Mouse (Mus musculus) MEL (cell line): Measurements from ENCODE around the gene Bmt2. TPM values are rescaled to one million over a fixed set of nuclear protein-coding genes. Genes with fewer than 3 reads are reported as not detected.

Experiments used
- DNase-seq: peaks from one replicate; pipeline ENCODE4 v3.0.0; 2011; ENCODE audit warnings: low read depth, low spot score
- H3K27ac ChIP-seq: 2 replicates; pipeline ENCODE4 v1.5.1; 2012; ENCODE audit warnings: low read depth, mild to moderate bottlenecking, control low read depth, low read length, moderate library complexity; ENCODE audit not compliant: control insufficient read depth
- H3K27me3 ChIP-seq, 2 experiments: fragments of 150-350 bp in 1 of 2; sonication (generic) in 1 of 2; 2 replicates each; pipeline ENCODE4 v1.6.1; 2012; ENCODE audit warnings: low read length in 2 of 2, mild to moderate bottlenecking in 2 of 2, improper control_type of control experiment in 1 of 2, moderate library complexity in 1 of 2; ENCODE audit not compliant: insufficient read depth in 2 of 2, control insufficient read depth in 1 of 2
- H3K36me3 ChIP-seq, 2 experiments: 2 replicates each; pipeline ENCODE4 v1.6.1; 2012 to 2014; ENCODE audit warnings: low read length in 2 of 2, improper control_type of control experiment in 1 of 2, inconsistent platforms in 1 of 2, mild to moderate bottlenecking in 1 of 2; ENCODE audit not compliant: insufficient read depth in 2 of 2, control insufficient read depth in 1 of 2
- H3K4me1 ChIP-seq, 2 experiments: fragments of 150-350 bp in 1 of 2; sonication (generic) in 1 of 2; 2 replicates each; pipeline ENCODE4 v1.6.1; 2012; ENCODE audit warnings: low read length in 2 of 2, improper control_type of control experiment in 1 of 2, mild to moderate bottlenecking in 1 of 2; ENCODE audit not compliant: insufficient read depth in 2 of 2, control insufficient read depth in 1 of 2
- H3K4me3 ChIP-seq, 2 experiments: fragments of 150-350 bp in 1 of 2; sonication (generic) in 1 of 2; 2 replicates each; pipeline ENCODE4 v1.5.1; 2012; ENCODE audit warnings: low read depth in 2 of 2, low read length in 2 of 2, mild to moderate bottlenecking in 2 of 2, moderate library complexity in 2 of 2, control low read depth in 1 of 2, improper control_type of control experiment in 1 of 2; ENCODE audit not compliant: control insufficient read depth in 1 of 2, insufficient read depth in 1 of 2
- H3K79me2 ChIP-seq: 2 replicates; pipeline ENCODE4 v1.6.1; 2012; ENCODE audit warnings: mild to moderate bottlenecking, low read length, moderate library complexity; ENCODE audit not compliant: control insufficient read depth, poor library complexity, insufficient read depth
- H3K9ac ChIP-seq: 2 replicates; pipeline ENCODE4 v1.6.1; 2012; ENCODE audit warnings: low read depth, mild to moderate bottlenecking, control low read depth, low read length, moderate library complexity; ENCODE audit not compliant: control insufficient read depth, poor library complexity, severe bottlenecking
- H3K9me3 ChIP-seq: fragments of 150-350 bp; sonication (generic); replicated peaks from 2 replicates; pipeline ENCODE4 v1.6.1; 2012; ENCODE audit warnings: mild to moderate bottlenecking, low read length, improper control_type of control experiment, moderate library complexity; ENCODE audit not compliant: insufficient read depth
- CHD1 ChIP-seq: IDR thresholded peaks from 2 replicates; pipeline ENCODE4 v1.6.1; 2012; ENCODE audit warnings: low read depth, mild to moderate bottlenecking, inconsistent platforms, low read length, improper control_type of control experiment
- CHD2 ChIP-seq: IDR thresholded peaks from 2 replicates; pipeline ENCODE4 v1.6.1; 2011; ENCODE audit warnings: low read length, improper control_type of control experiment
- CTCF ChIP-seq, 3 experiments: IDR thresholded peaks in 2 of 3; conservative IDR thresholded peaks in 1 of 3; 2 replicates each; pipeline ENCODE4 v1.5.1; 2011 to 2012; ENCODE audit warnings: low read length in 3 of 3, low read depth in 2 of 3, mild to moderate bottlenecking in 2 of 3, improper control_type of control experiment in 1 of 3, inconsistent platforms in 1 of 3, mixed read lengths in 1 of 3, moderate library complexity in 1 of 3; ENCODE audit not compliant: control insufficient read depth in 1 of 3, insufficient read depth in 1 of 3, poor library complexity in 1 of 3, severe bottlenecking in 1 of 3
- E2F4 ChIP-seq: IDR thresholded peaks from 2 replicates; pipeline ENCODE4 v1.6.1; 2011; ENCODE audit warnings: low read depth, low read length, improper control_type of control experiment, borderline replicate concordance
- ELF1 ChIP-seq: IDR thresholded peaks from 2 replicates; pipeline ENCODE4 v1.6.1; 2014; ENCODE audit warnings: low read depth, mild to moderate bottlenecking, inconsistent platforms, low read length, improper control_type of control experiment, moderate library complexity
- EP300 ChIP-seq, 2 experiments: IDR thresholded peaks; 2 replicates each; pipeline ENCODE4 v1.6.1; 2011; ENCODE audit warnings: improper control_type of control experiment in 2 of 2, low read length in 2 of 2, low read depth in 1 of 2, mild to moderate bottlenecking in 1 of 2
- GATA1 ChIP-seq: IDR thresholded peaks from 2 replicates; pipeline ENCODE4 v1.6.1; 2011; ENCODE audit warnings: low read depth, low read length, improper control_type of control experiment
- HCFC1 ChIP-seq: IDR thresholded peaks from 2 replicates; pipeline ENCODE4 v1.6.1; 2012; ENCODE audit warnings: low read depth, mild to moderate bottlenecking, inconsistent platforms, low read length, improper control_type of control experiment, moderate library complexity
- MAX ChIP-seq: IDR thresholded peaks from 2 replicates; pipeline ENCODE4 v1.6.1; 2011; ENCODE audit warnings: low read length, improper control_type of control experiment
- MYB ChIP-seq: IDR thresholded peaks from 2 replicates; pipeline ENCODE4 v1.6.1; 2011; ENCODE audit warnings: mild to moderate bottlenecking, low read depth, low read length, improper control_type of control experiment
- NELFE ChIP-seq: IDR thresholded peaks from 2 replicates; pipeline ENCODE4 v1.6.1; 2011; ENCODE audit warnings: low read depth, low read length, improper control_type of control experiment
- POLR2AphosphoS2 ChIP-seq: IDR thresholded peaks from 2 replicates; pipeline ENCODE4 v1.6.1; 2011; ENCODE audit warnings: low read length, improper control_type of control experiment
- POLR2AphosphoS5 ChIP-seq: IDR thresholded peaks from 2 replicates; pipeline ENCODE4 v1.6.1; 2012; ENCODE audit warnings: low read depth, borderline replicate concordance, mild to moderate bottlenecking, inconsistent platforms, low read length, moderate library complexity, mixed read lengths
- RAD21 ChIP-seq: IDR thresholded peaks from 2 replicates; pipeline ENCODE4 v1.6.1; 2011; ENCODE audit warnings: mild to moderate bottlenecking, low read depth, low read length, improper control_type of control experiment
- RCOR1 ChIP-seq: IDR thresholded peaks from 2 replicates; pipeline ENCODE4 v1.6.1; 2012; ENCODE audit warnings: low read depth, mild to moderate bottlenecking, inconsistent platforms, low read length, improper control_type of control experiment
- SIN3A ChIP-seq: IDR thresholded peaks from 2 replicates; pipeline ENCODE4 v1.6.1; 2012; ENCODE audit warnings: low read length, improper control_type of control experiment, inconsistent platforms
- TAL1 ChIP-seq: IDR thresholded peaks from 2 replicates; pipeline ENCODE4 v1.6.1; 2012; ENCODE audit warnings: mild to moderate bottlenecking, inconsistent platforms, low read length, moderate library complexity, mixed read lengths
- USF1 ChIP-seq: IDR thresholded peaks from 2 replicates; pipeline ENCODE4 v1.6.1; 2014; ENCODE audit warnings: low read depth, mild to moderate bottlenecking, inconsistent platforms, low read length, improper control_type of control experiment, moderate library complexity
- USF2 ChIP-seq, 2 experiments: IDR thresholded peaks; 2 replicates each; pipeline ENCODE4 v1.6.1; 2011 to 2012; ENCODE audit warnings: improper control_type of control experiment in 2 of 2, low read length in 2 of 2, borderline replicate concordance in 1 of 2, inconsistent platforms in 1 of 2, low read depth in 1 of 2, mild to moderate bottlenecking in 1 of 2; ENCODE audit not compliant: insufficient read depth in 1 of 2
- ZKSCAN1 ChIP-seq: IDR thresholded peaks from 2 replicates; pipeline ENCODE4 v1.6.1; 2012; ENCODE audit warnings: low read depth, mild to moderate bottlenecking, inconsistent platforms, low read length, improper control_type of control experiment, moderate library complexity
- ZMIZ1 ChIP-seq: IDR thresholded peaks from 2 replicates; pipeline ENCODE4 v1.6.1; 2012; ENCODE audit warnings: low read depth, mild to moderate bottlenecking, inconsistent platforms, low read length, improper control_type of control experiment, moderate library complexity
- ZNF384 ChIP-seq: IDR thresholded peaks from 2 replicates; pipeline ENCODE4 v1.6.1; 2012; ENCODE audit warnings: low read depth, mild to moderate bottlenecking, inconsistent platforms, low read length, improper control_type of control experiment
- polyA plus RNA-seq, 2 experiments: library from polyadenylated mRNA; stranded (reverse) in 1 of 2; unstranded in 1 of 2; fragments of >175 nt in 1 of 2; fragments of >200 nt in 1 of 2; gene quantifications; 2 replicates each; pipeline versions ENCODE4 v1.2.1 to v1.2.4; 2012; ENCODE audit warnings: low replicate concordance in 2 of 2, low read depth in 1 of 2; ENCODE audit not compliant: insufficient read length in 2 of 2, insufficient read depth in 1 of 2, missing spikeins in 1 of 2
- total RNA-seq: library from RNA; depleted of rRNA; stranded (reverse); fragments of 300-350 nt; gene quantifications from 2 replicates; pipeline ENCODE4 v1.2.3, GENCODE M21; 2012

Gene Bmt2
- total and polyA plus RNA-seq, 3 experiments = 3.1 to 4.7 TPM; not detected in 1

GRCm38 (mm10) chr6:13691657-13692294 lies 14.0 kb upstream of the Bmt2 start:
- TF ChIP-seq ZNF384 (no peak), NELFE (no peak), EP300 (IDR thresholded peaks at IDR 0.05; ENCODE audit: low read depth in 1 of 2, low read length in 2 of 2) (no peak), POLR2AphosphoS5 (no peak), MYB (no peak), RAD21 (no peak), TAL1 (no peak), CHD2 (no peak), ZKSCAN1 (no peak), SIN3A (no peak), CHD1 (no peak), E2F4 (no peak), USF1 (no peak), USF2 (IDR thresholded peaks at IDR 0.05; ENCODE audit: borderline replicate concordance in 1 of 2, insufficient read depth in 1 of 2, low read depth in 1 of 2, low read length in 2 of 2) (no peak), GATA1 (no peak), ZMIZ1 (no peak), CTCF (IDR thresholded peaks at IDR 0.05 in 2 of 3, conservative IDR thresholded peaks at IDR 0.05 in 1 of 3; ENCODE audit: control insufficient read depth in 1 of 3, insufficient read depth in 1 of 3, low read depth in 2 of 3, low read length in 3 of 3, poor library complexity in 1 of 3, severe bottlenecking in 1 of 3) (no peak), MAX (no peak)
- Histone ChIP-seq H3K9me3 (no peaks in the 10 kb centered on the region), H3K36me3 (no peaks in the 10 kb centered on the region), H3K4me1 (no peaks in the 10 kb centered on the region), H3K27me3 (peaks cover 0 to 2% of the 10 kb centered on the region in 2 experiments; a peak in 1 of 4 replicates), H3K79me2 (no peaks in the 10 kb centered on the region), H3K9ac (no peak overlapping the region), H3K27ac (no peak overlapping the region), H3K4me3 (no peak overlapping the region)
- no peak for DNase-seq

- Histone ChIP-seq H3K79me2 (no peaks in the 10 kb centered on the region), H3K36me3 (no peaks in the 10 kb centered on the region), H3K27me3 (peaks cover 0 to 2% of the 10 kb centered on the region in 2 experiments; a peak in 1 of 4 replicates), H3K4me1 (no peaks in the 10 kb centered on the region), H3K27ac (no peak overlapping the region), H3K9ac (no peak overlapping the region), H3K4me3 (no peak overlapping the region), H3K9me3 (no peaks in the 10 kb centered on the region)
- TF ChIP-seq ELF1 = no peak
- TF ChIP-seq HCFC1 = no peak
- no peak; the same call in 1 of the 2 replicates for TF ChIP-seq RCOR1
- no peak for TF ChIP-seq MAX
- no peak for TF ChIP-seq EP300 (IDR thresholded peaks at IDR 0.05; ENCODE audit: low read depth in 1 of 2, low read length in 2 of 2)
- no peak for TF ChIP-seq RAD21
- TF ChIP-seq POLR2AphosphoS2 = no peak
- TF ChIP-seq CTCF (IDR thresholded peaks at IDR 0.05 in 2 of 3, conservative IDR thresholded peaks at IDR 0.05 in 1 of 3; ENCODE audit: control insufficient read depth in 1 of 3, insufficient read depth in 1 of 3, low read depth in 2 of 3, low read length in 3 of 3, poor library complexity in 1 of 3, severe bottlenecking in 1 of 3) = no peak
- TF ChIP-seq POLR2AphosphoS5 = no peak
- no peak for TF ChIP-seq SIN3A
- no peak for TF ChIP-seq MYB
- TF ChIP-seq ZNF384 = no peak
- TF ChIP-seq USF2 (IDR thresholded peaks at IDR 0.05; ENCODE audit: borderline replicate concordance in 1 of 2, insufficient read depth in 1 of 2, low read depth in 1 of 2, low read length in 2 of 2) = no peak
- no peak for DNase-seq
Observed at GRCm38 (mm10) chr6:13690398-13690797, 12.6 kb upstream of the Bmt2 start.
